In genomic region chr13:48659254-48660220, GRCm38 (mm10) we compare ENCODE assay signal across 8 mouse cellular contexts. TPM values are rescaled to one million over a fixed set of nuclear protein-coding genes. Genes with fewer than 3 reads are reported as not detected.
DNase-seq lines count a peak whose midpoint lies in the region; ATAC-seq and TF ChIP-seq lines count a peak whose summit lies in the region.

No protein-coding gene starts in this region.

- ATAC-seq in midbrain, embryonic 15.5 days (replicated peaks), result no peak
- ATAC-seq in midbrain, postnatal 0 days (ENCODE audit: low FRiP score), result no peak
- ATAC-seq in hindbrain, postnatal 0 days, result no peak

- intact Hi-C loops in heart, postnatal 25 days (cut with DNase I), result loop anchor here (5.0 kb wide), 2 partner anchors 73 to 513 kb away; no protein-coding TSS in a partner anchor

- H3K27me3 ChIP-seq in midbrain, embryonic 15.5 days (replicated peaks), result peaks cover 75% of the 10 kb centered on the region
- peaks cover 77% of the 10 kb centered on the region for H3K27me3 ChIP-seq in midbrain, postnatal 0 days (ENCODE audit: insufficient read depth, low read length)
- H3K27me3 ChIP-seq in hindbrain, postnatal 0 days (ENCODE audit: insufficient read depth, low read length), result peaks cover 81% of the 10 kb centered on the region
- peaks cover 85% of the 10 kb centered on the region for H3K27me3 ChIP-seq in small intestine, adult 2 months (ENCODE audit: control insufficient read depth, insufficient read depth, low read length)

- H3K4me2 ChIP-seq in midbrain, embryonic 15.5 days, result 0 out of 2 replicates have a peak overlapping the region, but pooled peaks have one; percentile 5
- no peak overlapping the region for H3K4me2 ChIP-seq in midbrain, postnatal 0 days (ENCODE audit: low read depth, low read length, poor library complexity, severe bottlenecking)
- H3K4me2 ChIP-seq in hindbrain, postnatal 0 days (ENCODE audit: low read depth, low read length), result no peak overlapping the region

- TF ChIP-seq POLR2A in small intestine, adult 2 months (IDR thresholded peaks at IDR 0.05; ENCODE audit: low read depth, low read length), result no peak

- 1% methylated on average over 38 of the region's 38 CpGs for WGBS in midbrain, embryonic 15.5 days
- 2% methylated on average over 38 of the region's 38 CpGs for WGBS in midbrain, postnatal 0 days
- WGBS in hindbrain, postnatal 0 days, result under 1% methylated on average over 38 of the region's 38 CpGs
- 4% methylated on average over 38 of the region's 38 CpGs for WGBS in small intestine, adult 2 months

- peak; percentile 89 for DNase-seq in heart, adult 11 months
- no peak for DNase-seq in heart, postnatal 25 days (ENCODE audit: low spot score)
- DNase-seq in midbrain, postnatal 0 days (ENCODE audit: low spot score), result no peak
- DNase-seq in hindbrain, postnatal 0 days (ENCODE audit: low spot score), result no peak
- no peak for DNase-seq in adrenal gland, adult 18-20 months (ENCODE audit: low spot score in 2 of 2)
- no peak for DNase-seq in frontal cortex, postnatal 14 days (ENCODE audit: low spot score in 2 of 2)

- H3K4me1 ChIP-seq in midbrain, embryonic 15.5 days, result peaks cover 23% of the 10 kb centered on the region
- H3K4me1 ChIP-seq in midbrain, postnatal 0 days (ENCODE audit: insufficient read depth, low read length), result peaks cover 3% of the 10 kb centered on the region; the same call in 1 of the 2 replicates
- no peaks in the 10 kb centered on the region for H3K4me1 ChIP-seq in hindbrain, postnatal 0 days (ENCODE audit: insufficient read depth, low read length)
- peaks cover 5% of the 10 kb centered on the region; the same call in 1 of the 2 replicates for H3K4me1 ChIP-seq in small intestine, adult 2 months (ENCODE audit: control insufficient read depth, insufficient read depth, insufficient read length, low read length)

- no peak overlapping the region for H3K27ac ChIP-seq in midbrain, embryonic 15.5 days
- no peak overlapping the region for H3K27ac ChIP-seq in midbrain, postnatal 0 days (ENCODE audit: low read depth, low read length)
- no peak overlapping the region for H3K27ac ChIP-seq in hindbrain, postnatal 0 days
- no peak overlapping the region for H3K27ac ChIP-seq in small intestine, adult 2 months (ENCODE audit: insufficient read depth, low read depth, low read length)

- no peak for TF ChIP-seq CTCF in midbrain, postnatal 0 days (IDR thresholded peaks at IDR 0.05)
- TF ChIP-seq CTCF in hindbrain, postnatal 0 days (IDR thresholded peaks at IDR 0.05; ENCODE audit: low read depth), result 0 out of 2 replicates have a peak, but pooled peaks have one; percentile 23
- no peak for TF ChIP-seq CTCF in small intestine, adult 2 months (IDR thresholded peaks at IDR 0.05; ENCODE audit: extremely low read depth, insufficient read length, insufficient replicate concordance, low read depth, low read length)

- no peaks in the 10 kb centered on the region for H3K36me3 ChIP-seq in midbrain, embryonic 15.5 days (replicated peaks)
- H3K36me3 ChIP-seq in midbrain, postnatal 0 days (ENCODE audit: insufficient read depth, low read length), result no peaks in the 10 kb centered on the region
- H3K36me3 ChIP-seq in hindbrain, postnatal 0 days (ENCODE audit: insufficient read depth, low read length), result no peaks in the 10 kb centered on the region
- H3K36me3 ChIP-seq in small intestine, adult 2 months (ENCODE audit: control insufficient read depth, insufficient read depth, low read length), result no peaks in the 10 kb centered on the region

- no peak overlapping the region for H3K9ac ChIP-seq in midbrain, embryonic 15.5 days
- no peak overlapping the region for H3K9ac ChIP-seq in midbrain, postnatal 0 days (replicated peaks; ENCODE audit: low read length, poor library complexity, severe bottlenecking)
- H3K9ac ChIP-seq in hindbrain, postnatal 0 days (replicated peaks; ENCODE audit: low read length), result no peak overlapping the region

- H3K9me3 ChIP-seq in midbrain, embryonic 15.5 days, result no peaks in the 10 kb centered on the region
- H3K9me3 ChIP-seq in midbrain, postnatal 0 days (ENCODE audit: low read length), result no peaks in the 10 kb centered on the region
- H3K9me3 ChIP-seq in hindbrain, postnatal 0 days (ENCODE audit: low read length), result no peaks in the 10 kb centered on the region

- H3K4me3 ChIP-seq in midbrain, embryonic 15.5 days, result no peak overlapping the region
- no peak overlapping the region for H3K4me3 ChIP-seq in midbrain, postnatal 0 days (ENCODE audit: low read depth, low read length)
- no peak overlapping the region for H3K4me3 ChIP-seq in hindbrain, postnatal 0 days (ENCODE audit: low read length)
- H3K4me3 ChIP-seq in small intestine, adult 2 months (ENCODE audit: low read depth, low read length), result peak overlapping the region; percentile 11; the same call in 1 of the 2 replicates

RNA-seq across cellular contexts. Expression of gene Barx1, which starts 3.3 kb away (rescaled TPM):
- not detected for total RNA-seq in heart, postnatal 25 days (2021)
- polyA plus RNA-seq in midbrain, embryonic 15.5 days (2015; fragmentation: Nextera tagmentation; extraction: Ambion mirVana), result not detected in 2 replicates
- total RNA-seq in midbrain, postnatal 0 days (2014; rRNA removed), result not detected in 2 replicates
- polyA plus RNA-seq in midbrain, postnatal 0 days (2015; fragmentation: Nextera tagmentation; extraction: Ambion mirVana), result not detected in 2 replicates
- not detected in 2 replicates for total RNA-seq in hindbrain, postnatal 0 days (2014; rRNA removed)
- polyA plus RNA-seq in hindbrain, postnatal 0 days (2015; fragmentation: Nextera tagmentation; extraction: Ambion mirVana), result not detected in 2 replicates
- 0.08 and 13.2 TPM in 2 replicates for polyA plus RNA-seq in small intestine, adult 2 months (2012; rRNA removed)
- not detected for total RNA-seq in adrenal gland, adult 18-20 months (2021)

RNA-seq across cellular contexts. Expression of gene Ptpdc1, which starts 34.1 kb away (rescaled TPM):
- total RNA-seq in heart, postnatal 25 days (2021), result 1 to 10 TPM; 4.6 to 6.0 TPM
- 16.1 and 18.6 TPM in 2 replicates for polyA plus RNA-seq in midbrain, embryonic 15.5 days (2015; fragmentation: Nextera tagmentation; extraction: Ambion mirVana)
- total RNA-seq in midbrain, postnatal 0 days (2014; rRNA removed), result 23.2 and 36.3 TPM in 2 replicates
- polyA plus RNA-seq in midbrain, postnatal 0 days (2015; fragmentation: Nextera tagmentation; extraction: Ambion mirVana), result 13.5 and 15.3 TPM in 2 replicates
- 16.3 and 30.8 TPM in 2 replicates for total RNA-seq in hindbrain, postnatal 0 days (2014; rRNA removed)
- polyA plus RNA-seq in hindbrain, postnatal 0 days (2015; fragmentation: Nextera tagmentation; extraction: Ambion mirVana), result 13.0 and 13.5 TPM in 2 replicates
- 0.33 and 0.62 TPM in 2 replicates for polyA plus RNA-seq in small intestine, adult 2 months (2012; rRNA removed)
- 1 to 10 TPM; 5.0 to 6.3 TPM for total RNA-seq in adrenal gland, adult 18-20 months (2021)
